Mouse (Mus musculus) urinary bladder, postnatal 10 days (tissue): ENCODE measurements around the gene Cmah.

Source experiments
- DNase-seq: peaks from one replicate; pipeline ENCODE4 v3.0.0; 2022; ENCODE audit warnings: low spot score

The Cmah gene

DNA sequence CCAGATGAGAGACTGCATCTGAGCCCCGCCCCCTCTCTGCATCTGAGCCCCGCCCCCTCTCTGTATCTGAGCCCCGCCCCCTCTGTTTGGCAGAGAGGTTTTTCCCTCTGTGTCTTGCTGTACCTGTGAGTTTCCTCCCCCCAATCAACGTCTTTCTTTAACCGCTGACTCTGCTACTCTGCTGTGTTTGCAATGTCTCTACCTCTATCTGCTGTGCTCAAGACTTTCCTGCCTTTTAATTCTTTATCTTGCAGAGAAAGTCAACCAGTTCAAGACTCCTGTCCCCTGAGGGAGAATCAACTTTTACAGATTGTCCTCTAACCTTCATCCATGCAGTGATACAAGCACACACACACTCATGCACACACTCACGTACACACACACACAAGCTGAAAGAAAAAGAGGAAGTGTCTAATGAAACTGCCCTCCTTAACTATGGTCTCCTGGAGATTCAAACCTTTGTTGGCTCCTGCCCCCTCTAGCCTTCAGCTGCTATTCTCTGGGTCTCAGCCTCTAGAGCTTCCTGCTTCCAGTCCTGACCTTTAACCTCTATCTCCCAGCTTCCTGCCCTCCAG is 188.0 kb downstream of the Cmah start:
- no peak for DNase-seq

- no peak for DNase-seq
Measured at GRCm38 (mm10) chr13:24517757-24518156, 190.6 kb downstream of the Cmah start.

DNA sequence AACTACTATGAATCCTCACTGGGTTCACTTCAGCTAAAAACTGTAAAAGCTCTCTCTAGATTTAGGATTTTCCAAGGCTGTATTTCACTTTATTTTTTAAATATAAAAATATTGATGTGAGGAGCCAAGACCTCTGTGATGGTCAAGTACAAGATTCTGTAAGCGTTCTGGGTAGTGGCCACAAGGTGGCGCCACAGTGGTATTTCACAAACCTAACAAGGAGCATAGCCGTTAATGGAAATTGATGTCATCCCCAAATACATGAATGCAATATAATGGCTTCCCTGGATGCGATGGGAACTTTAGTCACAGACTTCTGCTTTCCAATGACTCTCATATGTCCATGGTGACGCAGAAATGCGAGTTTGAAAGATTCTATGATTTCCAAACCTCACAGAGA is 191.7 kb downstream of the Cmah start:
- no peak for DNase-seq

DNA sequence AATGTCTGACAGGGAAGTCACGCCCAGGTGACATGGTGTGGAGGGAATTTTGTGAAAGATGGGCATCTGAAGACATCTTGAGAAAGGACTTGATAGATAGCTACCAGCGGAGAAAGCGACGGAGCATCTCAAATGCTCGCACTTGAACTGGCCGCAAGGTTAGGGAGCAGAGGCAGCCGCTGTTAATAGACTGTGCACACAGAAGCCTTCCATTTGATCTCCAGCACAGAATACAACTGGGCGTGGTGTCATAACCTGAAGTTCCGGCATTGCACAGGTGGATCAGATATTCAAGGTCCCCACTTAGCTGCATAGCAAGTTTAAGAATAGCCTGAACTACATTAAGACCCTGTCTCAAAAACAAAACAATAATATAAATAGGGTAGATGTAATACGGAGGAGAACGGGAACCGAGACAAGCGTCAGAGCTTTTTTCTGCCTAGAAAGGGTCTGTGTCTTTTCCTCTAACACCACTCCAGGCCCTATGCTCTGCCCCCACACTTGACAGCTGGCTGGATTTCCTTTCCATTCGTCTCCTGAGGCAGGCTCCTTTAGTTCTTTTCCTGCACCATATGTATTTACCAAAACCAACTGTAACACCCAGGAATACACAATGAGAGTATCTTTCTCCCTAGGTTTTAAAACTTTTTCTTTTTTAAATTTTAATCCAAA is 192.9 kb downstream of the Cmah start:
- DNase-seq: no peak

DNA sequence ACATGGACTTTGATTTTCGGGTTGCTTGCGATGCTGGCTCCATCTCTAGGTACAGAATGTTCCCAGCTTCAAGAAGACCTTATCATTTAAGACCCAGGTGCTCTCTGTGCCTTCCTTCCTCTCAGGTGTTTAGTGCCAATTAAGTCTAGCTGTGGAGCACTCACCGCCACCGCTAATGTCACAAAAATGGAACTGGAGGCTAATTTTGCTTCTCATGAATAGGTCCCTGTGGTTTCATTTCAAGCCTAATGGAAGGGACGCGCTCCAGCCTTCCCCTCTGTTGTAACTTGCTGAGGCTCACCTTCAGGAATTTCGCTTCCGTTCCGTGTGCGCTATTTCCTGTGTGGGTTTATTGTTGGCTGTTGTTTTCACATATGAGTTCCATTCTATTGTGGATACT is 193.6 kb downstream of the Cmah start:
- DNase-seq: no peak

- no peak for DNase-seq
Measured at GRCm38 (mm10) chr13:24521446-24522342, 194.5 kb downstream of the Cmah start.

- no peak for DNase-seq
Measured at GRCm38 (mm10) chr13:24522343-24522837, 195.2 kb downstream of the Cmah start.

DNA sequence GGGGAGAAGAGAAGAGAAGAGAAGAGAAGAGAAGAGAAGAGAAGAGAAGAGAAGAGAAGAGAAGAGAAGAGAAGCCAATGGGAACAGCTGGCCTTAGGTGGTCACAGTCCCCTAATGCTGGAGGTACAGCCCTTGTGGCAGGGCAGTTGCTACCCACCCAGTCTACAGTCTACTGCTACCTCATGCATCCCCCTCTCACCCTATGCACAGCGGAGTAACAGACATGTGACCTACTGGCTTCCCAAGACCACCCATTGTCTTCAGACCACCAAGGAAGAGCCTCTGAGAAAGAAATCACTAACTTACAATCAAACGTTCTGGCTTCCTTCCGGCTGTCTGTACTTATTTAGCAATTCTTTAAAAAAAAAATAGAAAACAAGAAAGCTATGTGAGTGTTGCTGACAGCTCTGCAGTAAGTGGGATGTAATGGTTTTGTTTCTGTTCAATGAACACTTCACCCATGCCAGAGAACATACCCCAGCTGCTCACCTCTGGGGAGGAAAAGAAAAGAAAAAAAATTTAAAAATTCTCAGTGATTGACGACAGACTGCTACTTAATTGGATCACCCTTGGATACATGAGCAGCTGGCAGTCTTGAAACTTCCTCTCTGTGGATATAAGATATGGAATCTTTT is 196.5 kb downstream of the Cmah start:
- no peak for DNase-seq

- no peak for DNase-seq
Measured at GRCm38 (mm10) chr13:24524468-24524867, 197.3 kb downstream of the Cmah start.

GRCm38 (mm10) chr13:24525551-24525950 is 198.3 kb downstream of the Cmah start:
- no peak for DNase-seq

DNA sequence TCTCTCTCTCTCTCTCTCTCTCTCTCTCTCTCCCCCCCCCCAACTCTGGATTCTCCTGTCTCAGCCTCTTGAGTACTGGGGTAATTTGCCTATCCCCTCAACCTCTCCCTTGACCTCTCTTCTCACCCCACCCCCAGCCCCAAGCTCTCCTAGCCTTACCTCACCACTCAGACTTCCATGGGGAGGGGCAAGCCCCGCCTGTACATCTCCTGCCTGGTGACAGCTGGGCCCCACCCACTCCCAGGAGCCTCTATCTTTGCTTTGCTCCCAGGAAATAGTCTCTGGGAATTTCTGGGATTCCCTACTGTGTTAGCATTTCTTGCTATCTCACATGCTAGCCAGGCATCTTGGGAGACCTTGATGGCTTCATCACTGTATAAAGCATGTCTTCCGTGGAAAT is 199.7 kb downstream of the Cmah start:
- DNase-seq: no peak
